Mouse (Mus musculus): ENCODE results near the gene Hsd17b7.
A peak's percentile ranks its signal among the peaks of the same experiment; 100 is the strongest.

Gene Hsd17b7

GRCm38 (mm10) chr1:169939345-169939744 is 29.7 kb downstream of the Hsd17b7 start:
- DNase-seq (ENCODE audit: extremely low read depth, low read depth) = peak; percentile 21

- DNase-seq (ENCODE audit: extremely low read depth, low read depth) = peak; percentile 27
Measured at GRCm38 (mm10) chr1:169934005-169934725, 34.9 kb downstream of the Hsd17b7 start.

- DNase-seq (ENCODE audit: extremely low read depth, low read depth) = no peak
Measured at GRCm38 (mm10) chr1:169932122-169932746, 36.8 kb downstream of the Hsd17b7 start.

- DNase-seq (ENCODE audit: extremely low read depth, low read depth) = no peak
Measured at GRCm38 (mm10) chr1:169931698-169932097, 37.3 kb downstream of the Hsd17b7 start.

GRCm38 (mm10) chr1:169928454-169928971 is 40.5 kb downstream of the Hsd17b7 start, which contains the start of gene Ccdc190:
TSS of gene Ccdc190 (plus strand) at chr1:169928648.
- DNase-seq (ENCODE audit: extremely low read depth, low read depth) = no peak

- no peak for DNase-seq (ENCODE audit: extremely low read depth, low read depth)
Measured at GRCm38 (mm10) chr1:169927753-169928369, 41.2 kb downstream of the Hsd17b7 start.

- DNase-seq (ENCODE audit: extremely low read depth, low read depth) = no peak
Measured at GRCm38 (mm10) chr1:169924567-169924966, 44.5 kb downstream of the Hsd17b7 start.

GRCm38 (mm10) chr1:169921710-169922211 is 47.3 kb downstream of the Hsd17b7 start:
- peak; percentile 27 for DNase-seq (ENCODE audit: extremely low read depth, low read depth)

GRCm38 (mm10) chr1:169919211-169919610 is 49.8 kb downstream of the Hsd17b7 start:
- peak; percentile 50 for DNase-seq (ENCODE audit: extremely low read depth, low read depth)

GRCm38 (mm10) chr1:169917998-169918397 is 51.0 kb downstream of the Hsd17b7 start:
- peak; percentile 25 for DNase-seq (ENCODE audit: extremely low read depth, low read depth)

- no peak for DNase-seq (ENCODE audit: extremely low read depth, low read depth)
Measured at GRCm38 (mm10) chr1:169917115-169917796, 51.8 kb downstream of the Hsd17b7 start.

- no peak for DNase-seq (ENCODE audit: extremely low read depth, low read depth)
Measured at GRCm38 (mm10) chr1:169916659-169917058, 52.4 kb downstream of the Hsd17b7 start.

- no peak for DNase-seq (ENCODE audit: extremely low read depth, low read depth)
Measured at GRCm38 (mm10) chr1:169911526-169911925, 57.5 kb downstream of the Hsd17b7 start.

GRCm38 (mm10) chr1:169910751-169911150 is 58.3 kb downstream of the Hsd17b7 start:
- no peak for DNase-seq (ENCODE audit: extremely low read depth, low read depth)

GRCm38 (mm10) chr1:169909659-169910058 is 59.4 kb downstream of the Hsd17b7 start:
- no peak for DNase-seq (ENCODE audit: extremely low read depth, low read depth)

- no peak for DNase-seq (ENCODE audit: extremely low read depth, low read depth)
Measured at GRCm38 (mm10) chr1:169909163-169909562, 59.9 kb downstream of the Hsd17b7 start.

- no peak for DNase-seq (ENCODE audit: extremely low read depth, low read depth)
Measured at GRCm38 (mm10) chr1:169900771-169901336, 68.2 kb downstream of the Hsd17b7 start.
